Mouse (Mus musculus): ENCODE results near the gene Ufd1. TPM values are rescaled to one million over a fixed set of nuclear protein-coding genes. Genes with fewer than 3 reads are reported as not detected.

Gene Ufd1
- total RNA-seq, 4 experiments from 2014 or later, result 52.6 to 58.4 (median 55.9) TPM

GRCm38 (mm10) chr16:18884044-18884443 is 72.5 kb downstream of the Ufd1 start:
- no peak for DNase-seq (ENCODE audit: low spot score)

Other genes with a start within 250 kb of the Ufd1 start
- gene Tbx1, start 221.1 kb upstream of the Ufd1 start, total RNA-seq (2022), result 1 to 10 TPM; 1.0 to 2.0 (median 1.1) TPM
- gene Gp1bb, start 189.4 kb upstream of the Ufd1 start, total RNA-seq (2022), result 1 to 10 TPM in 1 of 4 experiments, under 1 TPM in 3; 0.28 to 1.9 (median 0.36) TPM
- gene Gm49601, start 185.4 kb upstream of the Ufd1 start, total RNA-seq (2022), result 1 to 10 TPM in 1 of 4 experiments, under 1 TPM in 3; 0.46 to 2.0 (median 0.66) TPM
- gene Sept5, start 181.8 kb upstream of the Ufd1 start, total RNA-seq (2022), result 1 to 10 TPM; 2.2 to 4.1 (median 3.0) TPM
- 10 to 100 TPM; 13.1 to 24.3 (median 15.1) TPM for gene Cldn5, start 34.9 kb upstream of the Ufd1 start, total RNA-seq (2022)
- gene Cdc45, start 208 bp downstream of the Ufd1 start, total RNA-seq (2022), result 1 to 10 TPM; 1.9 to 3.0 (median 2.3) TPM
- 10 to 100 TPM; 21.1 to 28.7 (median 26.2) TPM for gene 2510002D24Rik, start 24.8 kb downstream of the Ufd1 start, total RNA-seq (2022)
- gene Gm28539, start 24.8 kb downstream of the Ufd1 start, total RNA-seq (2022), result 1 to 10 TPM in 2 of 4 experiments, under 1 TPM in 1, not detected in 1; 0.14 to 4.6 (median 2.0) TPM
- gene Mrpl40, start 65.1 kb downstream of the Ufd1 start, total RNA-seq (2022), result 10 to 100 TPM; 47.0 to 60.1 (median 55.2) TPM
- gene Hira, start 65.3 kb downstream of the Ufd1 start, total RNA-seq (2022), result 10 to 100 TPM; 15.9 to 22.3 (median 20.9) TPM

All from heart, adult 8-10 months (tissue).